Mouse (Mus musculus) liver, adult 2 months (tissue): ENCODE results near the gene Olfr1508. TPM values are rescaled to one million over a fixed set of nuclear protein-coding genes. Genes with fewer than 3 reads are reported as not detected.
"Not testable (repeated sequence)": the region's sequence is repeated elsewhere in the genome, so short reads cannot be mapped to it uniquely, and the experiment has no call there.

Experiments used
- DNase-seq: peaks from one replicate; pipeline ENCODE4 v3.0.0-alpha.2; 2011; ENCODE audit warnings: low read depth, low spot score; ENCODE audit errors: extremely low read depth
- H3K27ac ChIP-seq: fragments of 200-500 bp; replicated peaks from 2 replicates; pipeline ENCODE4 v1.5.1; 2012; ENCODE audit warnings: low read depth, mild to moderate bottlenecking, control low read depth, inconsistent platforms, low read length; ENCODE audit not compliant: insufficient read depth
- H3K27me3 ChIP-seq: fragments of 200-500 bp; 2 replicates; pipeline ENCODE4 v1.6.1; 2012; ENCODE audit warnings: mild to moderate bottlenecking, moderate library complexity, low read length, inconsistent platforms; ENCODE audit not compliant: control insufficient read depth, insufficient read depth
- H3K36me3 ChIP-seq: fragments of 200-500 bp; 2 replicates; pipeline ENCODE4 v1.6.1; 2012; ENCODE audit warnings: low read length, inconsistent platforms; ENCODE audit not compliant: control insufficient read depth, insufficient read depth
- H3K4me1 ChIP-seq: fragments of 200-500 bp; 2 replicates; pipeline ENCODE4 v1.6.1; 2011; ENCODE audit warnings: low read length; ENCODE audit not compliant: control insufficient read depth, insufficient read depth
- H3K4me3 ChIP-seq: fragments of 200-500 bp; 2 replicates; pipeline ENCODE4 v1.5.1; 2011; ENCODE audit warnings: low read depth, mild to moderate bottlenecking, control low read depth, low read length, moderate library complexity; ENCODE audit not compliant: insufficient read depth
- H3K79me2 ChIP-seq: fragments of 200-500 bp; 2 replicates; pipeline ENCODE4 v1.6.1; 2012; ENCODE audit warnings: inconsistent platforms, mild to moderate bottlenecking, low read length, moderate library complexity; ENCODE audit not compliant: control insufficient read depth, insufficient read depth
- H3K9ac ChIP-seq: fragments of 200-500 bp; 2 replicates; pipeline ENCODE4 v1.6.1; 2012; ENCODE audit warnings: low read depth, mild to moderate bottlenecking, control low read depth, inconsistent platforms, low read length
- CTCF ChIP-seq: fragments of 200-500 bp; IDR thresholded peaks from 2 replicates; pipeline ENCODE4 v1.5.1; 2011; ENCODE audit warnings: low read depth, low read length, control low read depth
- POLR2A ChIP-seq: fragments of 200-500 bp; IDR thresholded peaks from 2 replicates; pipeline ENCODE4 v1.6.1; 2011; ENCODE audit warnings: low read length, control low read depth; ENCODE audit not compliant: insufficient read depth; ENCODE audit errors: extremely low read depth
- WGBS: fragments of 180-500 bp; shearing (Covaris S2); methylation state at CpG from one replicate; pipeline ENCODE4 v1.1.7; 2018; 5-methylcytosine and 5-hydroxymethylcytosine counted together
- polyA plus RNA-seq: library from polyadenylated mRNA; depleted of rRNA; stranded (reverse); fragments of >200 nt; gene quantifications from 2 replicates; pipeline ENCODE4 v1.2.3, GENCODE M21; 2012; rRNA removed
- total RNA-seq: library from RNA; depleted of rRNA; stranded (reverse); fragments of >200 nt; gene quantifications from 2 replicates; pipeline ENCODE4 v1.2.3, GENCODE M21; 2014; rRNA removed

Olfr1508 gene
- total and polyA plus RNA-seq, 2 experiments: not detected

GRCm38 (mm10) chr14:52427686-52428085, 39.6 kb downstream of the Olfr1508 start:
- 82% methylated on average over 1 of the region's 1 CpGs for WGBS
- Histone ChIP-seq H3K27me3 (no peaks in the 10 kb centered on the region), H3K36me3 (no peaks in the 10 kb centered on the region), H3K4me3 (no peak overlapping the region), H3K9ac (no peak overlapping the region), H3K4me1 (no peaks in the 10 kb centered on the region), H3K27ac (no peak overlapping the region), H3K79me2 (no peaks in the 10 kb centered on the region)
- DNase-seq: no peak
- TF ChIP-seq POLR2A: no peak
- TF ChIP-seq CTCF: no peak

- Histone ChIP-seq H3K4me3 (no peak within 1 kb of the TSS), H3K79me2 (no peaks in the 10 kb centered on the region), H3K36me3 (no peaks in the 10 kb centered on the region), H3K9ac (no peak within 1 kb of the TSS), H3K4me1 (no peaks in the 10 kb centered on the region), H3K27me3 (no peaks in the 10 kb centered on the region; the same call in 1 of the 2 replicates), H3K27ac (no peak within 1 kb of the TSS)
- WGBS: 82% methylated on average over 3 of the region's 3 CpGs
- TF ChIP-seq CTCF: no peak
- TF ChIP-seq POLR2A: no peak
- no peak for DNase-seq
Measured at GRCm38 (mm10) chr14:52414273-52414672, 53.0 kb downstream of the Olfr1508 start, which contains the start of gene Olfr1510. TSS of gene Olfr1510 (minus strand) at chr14:52414373.

- not testable (repeated sequence) for H3K79me2 ChIP-seq, H3K27ac ChIP-seq, DNase-seq, H3K4me1 ChIP-seq, H3K27me3 ChIP-seq, H3K36me3 ChIP-seq, H3K9ac ChIP-seq, H3K4me3 ChIP-seq
- 75% methylated on average over 9 of the region's 10 CpGs for WGBS
Measured at GRCm38 (mm10) chr14:52410142-52410919, 57.0 kb downstream of the Olfr1508 start.

Other genes starting within 250 kb of the Olfr1508 start
- gene Chd8, start 209.7 kb downstream of the Olfr1508 start, total RNA-seq: 20.4 and 22.7 TPM in 2 replicates
- gene Chd8, start 209.7 kb downstream of the Olfr1508 start, polyA plus RNA-seq: 9.6 and 13.7 TPM in 2 replicates
- gene Tox4, start 188.3 kb downstream of the Olfr1508 start, total RNA-seq: 13.0 and 14.6 TPM in 2 replicates
- 20.1 and 21.1 TPM in 2 replicates for gene Tox4, start 188.3 kb downstream of the Olfr1508 start, polyA plus RNA-seq
- gene Rab2b, start 187.9 kb downstream of the Olfr1508 start, total RNA-seq: 1.3 and 1.7 TPM in 2 replicates
- gene Rab2b, start 187.9 kb downstream of the Olfr1508 start, polyA plus RNA-seq: 1.7 and 2.3 TPM in 2 replicates
- 11.4 and 12.7 TPM in 2 replicates for gene Mettl3, start 162.4 kb downstream of the Olfr1508 start, total RNA-seq
- gene Mettl3, start 162.4 kb downstream of the Olfr1508 start, polyA plus RNA-seq: 7.2 and 8.6 TPM in 2 replicates
- gene Sall2, start 138.7 kb downstream of the Olfr1508 start, total RNA-seq: 0.74 and 0.94 TPM in 2 replicates
- gene Sall2, start 138.7 kb downstream of the Olfr1508 start, polyA plus RNA-seq: 0.80 and 1.4 TPM in 2 replicates
- gene Olfr1513, start 111.1 kb downstream of the Olfr1508 start, total RNA-seq: not detected in 2 replicates
- gene Olfr1513, start 111.1 kb downstream of the Olfr1508 start, polyA plus RNA-seq: not detected in 2 replicates
- not detected in 2 replicates for gene Olfr1512, start 88.3 kb downstream of the Olfr1508 start, total RNA-seq
- gene Olfr1512, start 88.3 kb downstream of the Olfr1508 start, polyA plus RNA-seq: not detected in 2 replicates
- gene Olfr1511, start 70.1 kb downstream of the Olfr1508 start, total RNA-seq: not detected in 2 replicates
- not detected in 2 replicates for gene Olfr1511, start 70.1 kb downstream of the Olfr1508 start, polyA plus RNA-seq
- not detected in 2 replicates for gene Olfr1510, start 53.1 kb downstream of the Olfr1508 start, total RNA-seq
- not detected in 2 replicates for gene Olfr1510, start 53.1 kb downstream of the Olfr1508 start, polyA plus RNA-seq
- gene Olfr1509, start 24.5 kb downstream of the Olfr1508 start, total RNA-seq: not detected in 2 replicates
- gene Olfr1509, start 24.5 kb downstream of the Olfr1508 start, polyA plus RNA-seq: not detected in 2 replicates
- not detected in 2 replicates for gene Olfr1507, start 28.3 kb upstream of the Olfr1508 start, total RNA-seq
- gene Olfr1507, start 28.3 kb upstream of the Olfr1508 start, polyA plus RNA-seq: not detected in 2 replicates